Mouse (Mus musculus): Measurements from ENCODE around the gene Plcg2. TPM values are rescaled to one million over a fixed set of nuclear protein-coding genes. Genes with fewer than 3 reads are reported as not detected.
A peak's percentile ranks its signal among the peaks of the same experiment; 100 is the strongest.

The Plcg2 gene
- polyA plus RNA-seq, 1 experiment, result 3.2 TPM

DNA sequence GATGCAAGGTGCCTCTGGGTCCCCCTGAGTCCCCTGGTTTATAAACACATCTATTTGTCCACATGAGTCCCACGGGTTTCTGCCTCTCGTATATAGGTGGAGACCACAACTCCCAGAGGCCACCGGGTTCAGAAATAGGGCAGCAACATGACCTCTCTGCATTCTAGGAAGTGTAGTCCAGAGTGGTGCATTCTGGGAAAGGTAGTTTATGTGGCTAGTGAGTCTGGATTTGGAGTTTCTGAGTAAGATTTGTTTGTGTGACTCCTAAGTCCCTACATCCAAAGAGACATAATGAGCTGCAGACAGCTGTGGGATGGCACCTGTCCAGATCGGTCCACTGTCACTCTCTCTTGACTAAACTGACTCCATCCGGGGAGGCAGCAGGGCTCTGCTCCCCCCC lies 17.6 kb upstream of the Plcg2 start:
- no peak overlapping the region for H3K27ac ChIP-seq (ENCODE audit: insufficient read depth, low read length)
- no peak overlapping the region for H3K4me3 ChIP-seq (ENCODE audit: insufficient read depth, low read length)
- TF ChIP-seq POLR2A (IDR thresholded peaks at IDR 0.05; ENCODE audit: low read depth, low read length) (no peak), CTCF (IDR thresholded peaks at IDR 0.05; ENCODE audit: borderline replicate concordance, insufficient read depth, low read length) (no peak)
- H3K4me1 ChIP-seq (ENCODE audit: control insufficient read depth, insufficient read depth, low read length), result no peaks in the 10 kb centered on the region

DNA sequence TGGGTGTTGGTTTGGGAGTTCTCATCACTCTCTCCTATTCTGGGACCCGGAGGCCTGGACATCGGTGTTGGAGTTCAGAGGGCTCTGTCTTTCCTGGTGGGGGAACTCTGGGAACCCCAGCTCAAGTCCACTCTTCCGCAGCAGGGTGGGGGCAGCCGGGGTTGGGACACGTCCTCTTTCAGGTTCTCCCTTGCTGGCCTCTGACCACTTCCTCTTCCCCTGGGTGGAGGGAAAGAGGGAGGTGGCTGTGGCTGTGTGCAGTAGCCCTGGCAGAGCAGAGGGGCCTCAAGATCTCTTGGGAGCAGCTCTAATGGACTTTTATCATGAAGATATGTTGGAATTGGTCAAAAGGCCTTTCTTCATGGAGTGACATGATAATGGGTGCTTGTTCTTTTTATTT lies 16.3 kb upstream of the Plcg2 start:
- Histone ChIP-seq H3K27ac (ENCODE audit: insufficient read depth, low read length) (no peak overlapping the region), H3K4me1 (ENCODE audit: control insufficient read depth, insufficient read depth, low read length) (no peaks in the 10 kb centered on the region), H3K4me3 (ENCODE audit: insufficient read depth, low read length) (no peak overlapping the region)
- TF ChIP-seq POLR2A (IDR thresholded peaks at IDR 0.05; ENCODE audit: low read depth, low read length) (no peak), CTCF (IDR thresholded peaks at IDR 0.05; ENCODE audit: borderline replicate concordance, insufficient read depth, low read length) (no peak)

DNA sequence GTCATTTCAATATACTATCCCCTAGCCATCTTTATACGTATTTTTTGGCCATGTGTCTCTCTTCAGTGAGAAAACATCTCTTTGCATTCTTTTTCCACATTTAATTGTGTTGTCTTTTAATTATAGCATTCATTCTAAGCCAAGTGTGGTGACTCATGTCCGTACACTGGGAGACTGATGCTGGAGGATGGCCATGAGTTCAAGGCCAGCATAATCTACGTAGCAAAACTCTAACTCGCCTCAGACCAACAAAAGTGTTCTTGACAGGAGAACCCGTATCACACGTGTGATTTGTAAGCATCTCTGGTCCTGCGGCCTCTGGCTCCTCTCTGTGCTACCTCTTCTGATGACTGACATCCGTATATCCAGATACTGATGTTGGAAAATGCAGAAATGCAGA lies 13.4 kb upstream of the Plcg2 start:
- no peak for TF ChIP-seq POLR2A (IDR thresholded peaks at IDR 0.05; ENCODE audit: low read depth, low read length)
- no peak for TF ChIP-seq CTCF (IDR thresholded peaks at IDR 0.05; ENCODE audit: borderline replicate concordance, insufficient read depth, low read length)
- Histone ChIP-seq H3K27ac (ENCODE audit: insufficient read depth, low read length) (no peak overlapping the region), H3K4me3 (ENCODE audit: insufficient read depth, low read length) (no peak overlapping the region), H3K4me1 (ENCODE audit: control insufficient read depth, insufficient read depth, low read length) (0 out of 2 replicates have a peak, but pooled peaks cover 2% of the 10 kb centered on the region)

DNA sequence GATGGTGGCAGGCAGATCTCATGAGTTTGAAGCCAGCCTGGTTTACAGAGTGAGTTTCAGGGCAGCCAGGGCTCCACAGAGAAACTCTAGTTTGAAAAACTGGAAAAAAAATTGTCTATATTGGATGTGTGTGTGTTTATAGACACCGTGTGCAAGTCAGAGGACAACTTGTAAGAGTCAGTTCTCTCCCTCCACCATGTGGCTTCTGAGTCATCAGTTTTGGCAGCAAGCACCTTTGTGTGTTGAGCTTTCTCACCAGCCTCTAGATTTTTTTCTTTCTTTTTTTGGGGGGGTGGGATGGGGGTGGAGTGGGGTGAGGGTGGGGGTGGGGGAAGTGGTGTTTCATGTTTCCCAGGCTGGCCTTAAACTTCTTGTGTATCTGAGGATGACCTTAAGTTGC lies 12.8 kb upstream of the Plcg2 start:
- TF ChIP-seq CTCF (IDR thresholded peaks at IDR 0.05; ENCODE audit: borderline replicate concordance, insufficient read depth, low read length) (no peak), POLR2A (IDR thresholded peaks at IDR 0.05; ENCODE audit: low read depth, low read length) (no peak)
- 0 out of 2 replicates have a peak, but pooled peaks cover 2% of the 10 kb centered on the region for H3K4me1 ChIP-seq (ENCODE audit: control insufficient read depth, insufficient read depth, low read length)
- H3K27ac ChIP-seq (ENCODE audit: insufficient read depth, low read length), result no peak overlapping the region
- H3K4me3 ChIP-seq (ENCODE audit: insufficient read depth, low read length), result no peak overlapping the region

DNA sequence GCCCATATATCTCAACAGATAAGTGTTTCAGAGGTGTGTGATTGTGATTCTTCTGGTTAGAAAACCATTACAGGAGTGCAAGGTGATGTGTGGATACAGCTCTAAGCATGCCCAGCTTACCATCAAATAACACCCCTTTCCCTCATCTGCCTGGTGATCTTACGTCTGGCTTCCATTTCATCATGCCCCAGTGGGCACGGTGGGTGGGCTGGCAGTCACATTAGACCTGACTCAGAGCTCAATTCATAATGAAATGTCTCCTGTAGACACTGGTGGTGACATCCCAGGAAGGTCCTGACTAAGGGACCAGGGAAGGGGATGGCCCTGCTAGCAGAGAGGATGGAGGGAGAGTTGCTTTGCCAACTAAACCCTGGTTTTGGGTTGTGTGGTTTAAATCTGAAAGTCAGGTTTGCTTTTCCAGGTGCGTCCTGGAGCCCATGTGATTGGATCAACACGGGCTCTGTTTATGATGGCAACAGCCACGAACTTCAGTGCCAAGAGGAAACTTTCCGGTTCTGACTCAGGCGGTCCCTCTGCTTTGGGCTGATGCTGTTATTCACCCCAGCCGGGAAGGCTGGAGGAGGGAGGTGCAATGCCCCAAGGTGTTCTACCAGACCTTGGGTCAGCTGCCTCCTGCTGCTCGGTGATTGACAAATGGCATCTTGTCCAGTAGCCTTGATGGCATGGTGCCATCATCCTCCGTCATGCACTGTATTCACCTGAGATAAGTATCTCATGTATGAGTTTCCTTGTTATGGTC lies 9.7 kb upstream of the Plcg2 start:
- TF ChIP-seq POLR2A (IDR thresholded peaks at IDR 0.05; ENCODE audit: low read depth, low read length), result no peak
- no peak for TF ChIP-seq CTCF (IDR thresholded peaks at IDR 0.05; ENCODE audit: borderline replicate concordance, insufficient read depth, low read length)
- Histone ChIP-seq H3K27ac (ENCODE audit: insufficient read depth, low read length) (no peak overlapping the region), H3K4me3 (ENCODE audit: insufficient read depth, low read length) (no peak overlapping the region), H3K4me1 (ENCODE audit: control insufficient read depth, insufficient read depth, low read length) (0 out of 2 replicates have a peak, but pooled peaks cover 2% of the 10 kb centered on the region)

DNA sequence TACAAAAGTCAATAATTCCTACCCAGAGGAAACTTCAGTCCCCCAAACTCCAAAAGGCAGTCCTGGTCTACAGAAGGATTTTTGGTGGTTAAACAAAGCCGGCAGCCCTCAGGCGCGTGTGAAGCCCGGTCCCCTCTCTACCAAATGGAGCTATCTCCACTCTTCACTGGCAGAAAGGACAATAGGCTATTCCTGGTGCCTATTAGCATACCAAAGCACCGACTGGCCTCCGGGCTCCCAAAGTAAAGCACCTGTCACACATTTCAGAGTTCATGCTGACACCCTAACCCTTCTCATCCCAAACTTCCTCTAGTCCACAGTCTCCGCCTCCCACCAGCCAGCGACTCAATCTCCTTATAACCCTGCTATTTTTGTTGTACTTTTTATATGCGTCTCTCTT lies 4.5 kb upstream of the Plcg2 start:
- no peak for TF ChIP-seq CTCF (IDR thresholded peaks at IDR 0.05; ENCODE audit: borderline replicate concordance, insufficient read depth, low read length)
- TF ChIP-seq POLR2A (IDR thresholded peaks at IDR 0.05; ENCODE audit: low read depth, low read length), result no peak
- no peak overlapping the region for H3K27ac ChIP-seq (ENCODE audit: insufficient read depth, low read length)
- H3K4me1 ChIP-seq (ENCODE audit: control insufficient read depth, insufficient read depth, low read length), result 0 out of 2 replicates have a peak, but pooled peaks cover 2% of the 10 kb centered on the region

DNA sequence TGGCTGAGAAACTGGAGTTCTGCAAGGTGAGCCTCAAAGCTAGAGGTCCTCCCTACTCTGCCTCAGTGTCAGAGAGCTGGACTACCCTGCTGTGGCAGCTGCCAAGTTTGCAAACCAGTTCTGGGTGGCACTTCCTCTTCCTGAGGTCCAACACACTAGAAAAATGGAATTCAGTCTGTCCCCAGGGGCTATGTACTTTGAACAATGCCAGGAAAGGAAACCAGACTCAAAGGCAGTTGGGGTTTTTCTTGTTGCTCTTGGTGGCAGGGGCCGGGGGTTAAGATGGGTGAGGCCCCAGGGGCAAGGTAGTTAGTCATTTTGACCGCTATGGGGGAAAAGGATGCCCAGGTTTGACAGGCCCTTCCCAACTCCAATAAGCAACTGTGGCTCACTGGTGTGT lies 3.2 kb upstream of the Plcg2 start:
- TF ChIP-seq CTCF (IDR thresholded peaks at IDR 0.05; ENCODE audit: borderline replicate concordance, insufficient read depth, low read length), result no peak
- no peak for TF ChIP-seq POLR2A (IDR thresholded peaks at IDR 0.05; ENCODE audit: low read depth, low read length)
- H3K27ac ChIP-seq (ENCODE audit: insufficient read depth, low read length), result no peak overlapping the region
- no peak overlapping the region for H3K4me3 ChIP-seq (ENCODE audit: insufficient read depth, low read length)
- H3K4me1 ChIP-seq (ENCODE audit: control insufficient read depth, insufficient read depth, low read length), result no peaks in the 10 kb centered on the region

More for the DNA sequence above, 4.5 kb upstream of the Plcg2 start:
- H3K4me3 ChIP-seq (ENCODE audit: insufficient read depth, low read length), result no peak overlapping the region

DNA sequence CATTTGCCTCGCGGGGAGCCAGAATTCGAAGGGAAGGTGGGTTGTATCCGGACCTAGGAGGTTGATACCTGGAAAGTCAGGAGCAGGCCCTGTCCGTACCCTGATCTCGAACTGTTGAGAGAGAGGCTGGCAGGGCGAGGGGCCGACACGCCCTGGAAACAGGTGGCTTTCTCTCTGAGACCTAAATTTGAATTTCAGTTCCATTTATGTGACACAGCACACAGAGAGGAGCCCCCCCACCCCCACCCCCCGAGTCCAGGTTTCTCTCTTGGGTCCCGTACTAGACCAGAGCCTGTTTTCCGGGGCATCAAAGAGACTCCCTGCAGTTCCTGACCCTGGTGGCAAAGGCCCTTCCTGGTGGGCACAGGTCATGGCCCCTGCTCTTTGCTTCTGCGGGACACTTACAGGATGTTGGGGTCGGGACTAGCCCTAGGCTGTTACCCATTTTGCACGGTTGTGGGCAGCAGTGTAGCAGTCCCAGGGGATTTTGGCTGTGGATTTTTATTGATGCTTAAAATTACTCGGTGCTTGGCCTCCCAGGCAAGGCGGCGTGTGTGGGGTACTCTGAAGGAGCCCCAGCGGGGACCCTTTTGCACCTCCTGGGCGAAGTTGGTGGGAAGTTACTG lies 937 bp downstream of the Plcg2 start:
- TF ChIP-seq POLR2A (IDR thresholded peaks at IDR 0.05; ENCODE audit: low read depth, low read length) (no peak), CTCF (IDR thresholded peaks at IDR 0.05; ENCODE audit: borderline replicate concordance, insufficient read depth, low read length) (no peak)
- H3K27ac ChIP-seq (ENCODE audit: insufficient read depth, low read length), result no peak overlapping the region
- H3K4me3 ChIP-seq (ENCODE audit: insufficient read depth, low read length), result peak overlapping the region; percentile 69
- H3K4me1 ChIP-seq (ENCODE audit: control insufficient read depth, insufficient read depth, low read length), result no peaks in the 10 kb centered on the region

DNA sequence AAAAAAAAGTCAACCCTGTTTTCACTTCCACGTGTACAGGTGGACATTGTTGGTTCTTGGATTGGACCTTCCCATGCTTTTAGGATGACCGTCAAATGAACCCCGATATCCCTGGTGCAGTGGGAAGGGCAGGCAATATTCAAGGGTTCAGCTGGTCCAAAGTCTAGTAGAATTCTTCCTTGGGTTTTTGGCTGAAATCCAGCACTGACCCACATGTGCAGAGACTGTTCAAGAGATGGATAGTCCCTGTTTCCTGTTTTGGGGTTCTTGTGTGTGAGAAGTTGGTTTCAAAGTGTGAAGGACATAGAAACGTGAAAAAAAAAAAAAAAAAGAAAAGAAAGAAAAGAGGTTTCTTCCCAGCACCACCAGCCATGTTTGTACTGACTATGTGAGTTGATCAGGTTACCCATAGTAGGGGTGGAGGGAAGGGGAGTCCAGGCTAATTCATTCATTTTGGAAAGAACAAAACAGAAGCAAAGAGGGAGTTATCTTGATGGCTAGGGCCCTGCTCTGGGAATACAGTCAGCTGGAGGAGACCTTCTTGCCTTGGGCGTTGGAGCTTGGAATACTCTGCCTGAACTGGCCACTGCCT lies 2.2 kb downstream of the Plcg2 start:
- Histone ChIP-seq H3K27ac (ENCODE audit: insufficient read depth, low read length) (no peak overlapping the region), H3K4me1 (ENCODE audit: control insufficient read depth, insufficient read depth, low read length) (no peaks in the 10 kb centered on the region), H3K4me3 (ENCODE audit: insufficient read depth, low read length) (no peak overlapping the region)
- TF ChIP-seq POLR2A (IDR thresholded peaks at IDR 0.05; ENCODE audit: low read depth, low read length), result no peak
- no peak for TF ChIP-seq CTCF (IDR thresholded peaks at IDR 0.05; ENCODE audit: borderline replicate concordance, insufficient read depth, low read length)

DNA sequence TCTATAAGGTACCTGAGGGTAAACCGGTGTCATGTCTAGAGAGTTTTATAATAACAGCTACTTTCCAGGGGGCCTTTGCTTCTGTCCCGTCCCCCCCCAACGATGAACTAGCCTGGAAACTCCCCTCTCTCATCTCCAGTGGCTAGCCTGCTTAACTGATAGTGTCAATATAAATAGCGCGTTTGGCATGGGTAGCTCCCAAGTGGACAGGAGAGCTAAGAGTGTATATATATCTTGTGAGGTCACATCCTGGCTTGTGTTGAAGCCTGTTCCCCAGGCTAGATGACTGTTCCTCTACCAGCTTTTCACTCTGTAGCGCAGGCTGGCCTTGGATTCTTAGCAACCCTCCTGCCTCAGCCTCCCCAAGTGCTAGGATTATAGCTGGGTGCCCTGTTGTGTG lies 3.2 kb downstream of the Plcg2 start:
- TF ChIP-seq POLR2A (IDR thresholded peaks at IDR 0.05; ENCODE audit: low read depth, low read length) (no peak), CTCF (IDR thresholded peaks at IDR 0.05; ENCODE audit: borderline replicate concordance, insufficient read depth, low read length) (no peak)
- Histone ChIP-seq H3K4me1 (ENCODE audit: control insufficient read depth, insufficient read depth, low read length) (no peaks in the 10 kb centered on the region), H3K27ac (ENCODE audit: insufficient read depth, low read length) (no peak overlapping the region), H3K4me3 (ENCODE audit: insufficient read depth, low read length) (no peak overlapping the region)
